Mouse (Mus musculus) spleen, postnatal 10 days (tissue): ENCODE measurements at regions not wholly inside any gene's neighbourhood (a gene's known extent, or its start where the extent isn't known, plus 50 kb on each side); places are given as distances from the start of the nearest gene placed in this dataset.

ENCODE experiments used
- DNase-seq, 2 experiments: peaks; one replicate each; pipeline ENCODE4 v3.0.0; 2021 to 2022; ENCODE audit warnings: low spot score in 2 of 2

DNA sequence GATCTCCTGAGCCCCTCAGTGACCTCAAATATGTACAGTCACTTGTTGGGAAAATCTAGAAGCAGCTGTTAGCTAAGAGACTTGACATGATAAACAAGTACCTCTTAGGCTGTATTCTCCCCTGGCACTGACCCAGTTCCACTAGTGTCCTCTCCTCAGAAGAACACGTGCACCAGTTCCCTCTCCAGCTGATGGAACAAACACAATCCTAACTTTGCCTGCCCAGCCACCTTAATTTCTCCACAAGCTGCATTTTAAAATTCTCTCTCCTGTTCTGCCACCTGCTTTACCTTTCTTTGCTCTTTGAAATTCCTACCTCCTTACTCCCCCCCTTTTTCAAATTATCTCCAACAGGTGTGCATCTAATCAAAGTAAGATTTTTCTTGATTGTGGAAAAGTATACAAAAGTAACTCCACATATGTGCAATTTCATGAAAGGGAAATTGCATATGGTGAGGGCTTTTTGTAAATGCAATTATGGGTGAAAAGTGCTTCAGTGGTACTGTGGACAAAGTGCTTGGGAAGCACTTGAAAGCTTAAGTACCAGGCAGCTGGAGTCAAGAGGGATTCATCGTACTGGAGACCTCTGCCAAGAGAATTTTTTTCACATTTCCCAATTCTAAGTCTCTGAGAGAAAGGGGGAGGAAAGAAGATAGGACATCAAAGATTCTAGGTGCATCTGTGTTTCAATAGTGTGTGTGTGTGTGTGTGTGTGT lies 590.7 kb upstream of the Acvr2a start:
- no peak for DNase-seq

DNA sequence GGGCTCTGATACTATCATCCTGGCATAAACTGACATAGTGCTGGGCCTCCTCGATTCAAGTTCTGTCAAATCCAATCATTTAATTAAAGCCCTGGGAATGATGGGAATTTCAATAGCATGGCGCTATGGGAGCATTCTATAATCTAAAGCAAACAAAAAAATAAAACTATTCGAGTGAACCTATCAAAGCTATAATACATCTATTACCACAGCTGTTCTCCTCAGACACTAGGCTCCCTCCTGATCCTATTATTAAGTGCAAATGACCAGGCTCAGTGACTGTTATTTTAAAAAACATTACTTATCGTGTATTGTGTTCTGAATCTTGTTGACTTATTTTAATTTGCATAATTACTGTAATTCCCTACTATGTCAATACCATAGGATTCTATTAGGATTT lies 563.7 kb upstream of the Acvr2a start:
- DNase-seq, result no peak

DNA sequence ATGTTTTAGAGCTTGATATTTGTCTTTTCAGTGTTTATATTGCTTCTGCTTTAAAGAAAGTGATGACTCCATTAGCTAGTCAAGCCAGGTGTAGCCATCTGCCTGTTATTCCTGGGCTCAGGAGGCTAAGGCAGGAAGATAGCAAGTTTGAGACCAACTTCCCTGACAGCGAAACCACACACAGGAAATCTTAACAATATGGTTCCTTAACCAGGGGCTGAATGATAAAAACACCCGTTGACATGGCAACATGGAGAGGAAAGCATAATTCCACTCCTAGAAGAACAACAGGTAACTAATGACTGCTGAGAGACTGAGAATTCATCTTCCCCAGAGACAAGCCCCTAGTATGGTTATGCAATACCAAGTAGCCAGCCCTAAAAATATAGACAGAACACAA lies 553.6 kb upstream of the Acvr2a start:
- DNase-seq, result no peak
